Mouse (Mus musculus): ENCODE data around the gene Rgma. TPM values are rescaled to one million over a fixed set of nuclear protein-coding genes. Genes with fewer than 3 reads are reported as not detected.

Rgma gene
- polyA plus RNA-seq, 1 experiment: 9.3 TPM

GRCm38 (mm10) chr7:73331645-73332044, 43.7 kb upstream of the Rgma start:
- Histone ChIP-seq H3K27me3 (ENCODE audit: control insufficient read depth, insufficient read depth, low read length) (no peaks in the 10 kb centered on the region), H3K4me3 (ENCODE audit: control insufficient read depth, low read depth, low read length) (no peak overlapping the region), H3K4me1 (ENCODE audit: control insufficient read depth, insufficient read depth, low read length) (peaks cover under 1% of the 10 kb centered on the region; the same call in 1 of the 2 replicates), H3K36me3 (ENCODE audit: control insufficient read depth, insufficient read depth, low read length) (no peaks in the 10 kb centered on the region), H3K27ac (ENCODE audit: control insufficient read depth, insufficient read depth, low read depth, low read length) (peak overlapping the region; percentile 54; the same call in 1 of the 2 replicates)
- TF ChIP-seq CTCF (IDR thresholded peaks at IDR 0.05; ENCODE audit: control insufficient read depth, insufficient read depth, insufficient replicate concordance, low read depth, low read length) (no peak), POLR2A (IDR thresholded peaks at IDR 0.05; ENCODE audit: control insufficient read depth, low read depth, low read length) (no peak)

GRCm38 (mm10) chr7:73333398-73333988, 41.8 kb upstream of the Rgma start:
- H3K27ac ChIP-seq (ENCODE audit: control insufficient read depth, insufficient read depth, low read depth, low read length): no peak overlapping the region
- no peak overlapping the region for H3K4me3 ChIP-seq (ENCODE audit: control insufficient read depth, low read depth, low read length)
- H3K36me3 ChIP-seq (ENCODE audit: control insufficient read depth, insufficient read depth, low read length): no peaks in the 10 kb centered on the region
- H3K4me1 ChIP-seq (ENCODE audit: control insufficient read depth, insufficient read depth, low read length): no peaks in the 10 kb centered on the region; the same call in 1 of the 2 replicates
- no peak for TF ChIP-seq CTCF (IDR thresholded peaks at IDR 0.05; ENCODE audit: control insufficient read depth, insufficient read depth, insufficient replicate concordance, low read depth, low read length)
- no peak for TF ChIP-seq POLR2A (IDR thresholded peaks at IDR 0.05; ENCODE audit: control insufficient read depth, low read depth, low read length)
- H3K27me3 ChIP-seq (ENCODE audit: control insufficient read depth, insufficient read depth, low read length): no peaks in the 10 kb centered on the region

- no peaks in the 10 kb centered on the region; the same call in 1 of the 2 replicates for H3K4me1 ChIP-seq (ENCODE audit: control insufficient read depth, insufficient read depth, low read length)
- TF ChIP-seq CTCF (IDR thresholded peaks at IDR 0.05; ENCODE audit: control insufficient read depth, insufficient read depth, insufficient replicate concordance, low read depth, low read length): no peak
- TF ChIP-seq POLR2A (IDR thresholded peaks at IDR 0.05; ENCODE audit: control insufficient read depth, low read depth, low read length): no peak
- H3K4me3 ChIP-seq (ENCODE audit: control insufficient read depth, low read depth, low read length): no peak overlapping the region
- H3K27me3 ChIP-seq (ENCODE audit: control insufficient read depth, insufficient read depth, low read length): no peaks in the 10 kb centered on the region
- no peaks in the 10 kb centered on the region for H3K36me3 ChIP-seq (ENCODE audit: control insufficient read depth, insufficient read depth, low read length)
- no peak overlapping the region for H3K27ac ChIP-seq (ENCODE audit: control insufficient read depth, insufficient read depth, low read depth, low read length)
Observed at GRCm38 (mm10) chr7:73334883-73335282, 40.4 kb upstream of the Rgma start.

- Histone ChIP-seq H3K27me3 (ENCODE audit: control insufficient read depth, insufficient read depth, low read length) (no peaks in the 10 kb centered on the region), H3K27ac (ENCODE audit: control insufficient read depth, insufficient read depth, low read depth, low read length) (no peak overlapping the region), H3K36me3 (ENCODE audit: control insufficient read depth, insufficient read depth, low read length) (no peaks in the 10 kb centered on the region), H3K4me3 (ENCODE audit: control insufficient read depth, low read depth, low read length) (no peak overlapping the region), H3K4me1 (ENCODE audit: control insufficient read depth, insufficient read depth, low read length) (no peaks in the 10 kb centered on the region; the same call in 1 of the 2 replicates)
- no peak for TF ChIP-seq POLR2A (IDR thresholded peaks at IDR 0.05; ENCODE audit: control insufficient read depth, low read depth, low read length)
- no peak for TF ChIP-seq CTCF (IDR thresholded peaks at IDR 0.05; ENCODE audit: control insufficient read depth, insufficient read depth, insufficient replicate concordance, low read depth, low read length)
Observed at GRCm38 (mm10) chr7:73336380-73336779, 38.9 kb upstream of the Rgma start.

- no peak overlapping the region for H3K4me3 ChIP-seq (ENCODE audit: control insufficient read depth, low read depth, low read length)
- TF ChIP-seq CTCF (IDR thresholded peaks at IDR 0.05; ENCODE audit: control insufficient read depth, insufficient read depth, insufficient replicate concordance, low read depth, low read length) (no peak), POLR2A (IDR thresholded peaks at IDR 0.05; ENCODE audit: control insufficient read depth, low read depth, low read length) (no peak)
- H3K36me3 ChIP-seq (ENCODE audit: control insufficient read depth, insufficient read depth, low read length): no peaks in the 10 kb centered on the region
- H3K27ac ChIP-seq (ENCODE audit: control insufficient read depth, insufficient read depth, low read depth, low read length): no peak overlapping the region
- no peaks in the 10 kb centered on the region for H3K4me1 ChIP-seq (ENCODE audit: control insufficient read depth, insufficient read depth, low read length)
- no peaks in the 10 kb centered on the region for H3K27me3 ChIP-seq (ENCODE audit: control insufficient read depth, insufficient read depth, low read length)
Observed at GRCm38 (mm10) chr7:73338353-73338752, 37.0 kb upstream of the Rgma start.

- Histone ChIP-seq H3K27me3 (ENCODE audit: control insufficient read depth, insufficient read depth, low read length) (no peaks in the 10 kb centered on the region), H3K36me3 (ENCODE audit: control insufficient read depth, insufficient read depth, low read length) (no peaks in the 10 kb centered on the region), H3K4me1 (ENCODE audit: control insufficient read depth, insufficient read depth, low read length) (no peaks in the 10 kb centered on the region), H3K27ac (ENCODE audit: control insufficient read depth, insufficient read depth, low read depth, low read length) (no peak overlapping the region), H3K4me3 (ENCODE audit: control insufficient read depth, low read depth, low read length) (no peak overlapping the region)
- TF ChIP-seq CTCF (IDR thresholded peaks at IDR 0.05; ENCODE audit: control insufficient read depth, insufficient read depth, insufficient replicate concordance, low read depth, low read length) (no peak), POLR2A (IDR thresholded peaks at IDR 0.05; ENCODE audit: control insufficient read depth, low read depth, low read length) (no peak)
Observed at GRCm38 (mm10) chr7:73343852-73344251, 31.5 kb upstream of the Rgma start.

- TF ChIP-seq POLR2A (IDR thresholded peaks at IDR 0.05; ENCODE audit: control insufficient read depth, low read depth, low read length) (no peak), CTCF (IDR thresholded peaks at IDR 0.05; ENCODE audit: control insufficient read depth, insufficient read depth, insufficient replicate concordance, low read depth, low read length) (no peak)
- no peaks in the 10 kb centered on the region for H3K4me1 ChIP-seq (ENCODE audit: control insufficient read depth, insufficient read depth, low read length)
- H3K36me3 ChIP-seq (ENCODE audit: control insufficient read depth, insufficient read depth, low read length): no peaks in the 10 kb centered on the region
- no peak overlapping the region for H3K4me3 ChIP-seq (ENCODE audit: control insufficient read depth, low read depth, low read length)
- H3K27me3 ChIP-seq (ENCODE audit: control insufficient read depth, insufficient read depth, low read length): no peaks in the 10 kb centered on the region
- H3K27ac ChIP-seq (ENCODE audit: control insufficient read depth, insufficient read depth, low read depth, low read length): no peak overlapping the region
Observed at GRCm38 (mm10) chr7:73348585-73349124, 26.7 kb upstream of the Rgma start.
